Mouse (Mus musculus): Measurements from ENCODE around the gene Cnot3. TPM values are rescaled to one million over a fixed set of nuclear protein-coding genes. Genes with fewer than 3 reads are reported as not detected.
A peak's percentile ranks its signal among the peaks of the same experiment; 100 is the strongest.
"Not testable (repeated sequence)": the region's sequence is repeated elsewhere in the genome, so short reads cannot be mapped to it uniquely, and the experiment has no call there.

Cnot3 gene
- polyA plus RNA-seq, 2 experiments, result 20.2 to 30.2 TPM

DNA sequence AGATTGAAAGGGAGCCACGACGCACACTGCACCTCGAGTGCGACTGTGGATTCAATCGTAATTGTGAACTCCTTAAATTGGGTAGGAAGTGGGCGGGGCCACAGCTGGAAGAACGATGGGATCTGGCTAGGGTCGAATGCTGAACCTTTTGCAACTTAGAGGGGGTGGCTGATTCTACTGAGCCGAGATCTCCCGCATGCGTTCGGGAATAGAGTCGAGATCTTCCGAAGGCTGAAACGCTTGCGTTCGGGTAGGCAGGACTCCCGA, 48.7 kb downstream of the Cnot3 start:
- no peaks in the 10 kb centered on the region; the same call in 1 of the 2 replicates for H3K36me3 ChIP-seq (replicated peaks; ENCODE audit: control insufficient read depth, insufficient read depth, low read depth)
- no peaks in the 10 kb centered on the region for H3K9me3 ChIP-seq (ENCODE audit: control insufficient read depth, low read length)
- peak overlapping the region; percentile 55 for H3K27ac ChIP-seq
- peak overlapping the region; percentile 81 for H3K9ac ChIP-seq (replicated peaks)
- H3K4me2 ChIP-seq (ENCODE audit: low read depth), result peak overlapping the region; percentile 95
- peaks cover 4 to 11% of the 10 kb centered on the region in 2 experiments; a peak in 3 of 4 replicates for H3K4me1 ChIP-seq (replicated peaks; ENCODE audit: control insufficient read depth in 2 of 2, insufficient read depth in 2 of 2, low read length in 1 of 2)
- peak overlapping the region; percentile 77 to 88 for H3K4me3 ChIP-seq (ENCODE audit: insufficient read depth in 1 of 2, low read depth in 2 of 2, low read length in 2 of 2)
- H3K27me3 ChIP-seq (ENCODE audit: control insufficient read depth, insufficient read depth, low read length), result no peaks in the 10 kb centered on the region
- WGBS (ENCODE audit: insufficient replicate concordance), result 0% methylated on average over 18 of the region's 18 CpGs
- DNase-seq (ENCODE audit: low read depth in 3 of 3, low spot score in 3 of 3) (no peak), ATAC-seq (ENCODE audit: insufficient read depth) (no peak)
- TF ChIP-seq CTCF (IDR thresholded peaks at IDR 0.05; ENCODE audit: low read depth) (no peak), EP300 (IDR thresholded peaks at IDR 0.05; ENCODE audit: low read depth) (no peak)

DNA sequence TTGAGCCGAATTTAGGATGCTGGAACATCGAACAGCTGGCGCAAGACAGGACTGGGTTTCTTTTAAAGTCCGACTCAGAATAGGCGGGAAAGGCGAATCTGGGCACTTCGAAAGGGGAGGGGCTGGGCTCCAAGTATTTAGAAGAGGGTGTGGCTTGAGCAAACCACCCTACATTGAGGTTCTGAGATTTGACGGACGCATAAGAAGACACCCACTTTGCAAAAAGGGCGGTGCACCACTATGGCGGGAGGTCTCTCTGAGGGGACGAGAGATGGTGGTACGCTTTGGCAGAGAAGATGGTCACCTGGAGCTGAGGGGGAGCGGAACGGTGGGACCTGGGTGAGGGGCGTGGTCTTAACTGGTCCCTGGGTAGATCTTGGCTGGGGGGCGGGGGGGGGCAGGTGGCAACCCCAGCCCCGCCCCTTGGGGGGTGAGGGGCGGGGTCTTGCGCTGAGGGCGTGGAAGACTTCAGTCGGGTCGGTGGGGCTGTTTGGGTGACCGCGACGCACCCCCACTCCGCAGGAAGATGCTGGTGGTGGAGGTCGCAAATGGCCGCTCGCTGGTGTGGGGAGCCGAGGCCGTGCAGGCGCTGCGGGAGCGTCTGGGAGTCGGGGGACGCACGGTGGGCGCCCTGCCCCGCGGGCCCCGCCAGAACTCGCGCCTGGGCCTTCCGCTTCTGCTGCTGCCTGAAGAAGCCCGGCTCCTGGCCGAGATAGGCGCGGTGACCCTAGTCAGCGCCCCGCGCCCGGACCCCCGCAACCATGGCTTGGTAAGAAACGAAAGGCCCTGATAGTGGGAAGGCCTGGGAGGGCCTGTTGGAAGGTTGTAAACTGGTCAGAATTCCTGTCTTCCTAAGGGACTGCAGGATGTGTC, 49.2 kb downstream of the Cnot3 start:
- Histone ChIP-seq H3K4me2 (ENCODE audit: low read depth) (peak overlapping the region; percentile 95), H3K27ac (peak overlapping the region; percentile 55), H3K27me3 (ENCODE audit: control insufficient read depth, insufficient read depth, low read length) (no peaks in the 10 kb centered on the region), H3K9me3 (ENCODE audit: control insufficient read depth, low read length) (no peaks in the 10 kb centered on the region), H3K4me3 (ENCODE audit: insufficient read depth in 1 of 2, low read depth in 2 of 2, low read length in 2 of 2) (peak overlapping the region; percentile 77 to 88), H3K4me1 (replicated peaks; ENCODE audit: control insufficient read depth in 2 of 2, insufficient read depth in 2 of 2, low read length in 1 of 2) (peaks cover 4 to 11% of the 10 kb centered on the region in 2 experiments; a peak in 3 of 4 replicates), H3K9ac (replicated peaks) (peak overlapping the region; percentile 81), H3K36me3 (replicated peaks; ENCODE audit: control insufficient read depth, insufficient read depth, low read depth) (no peaks in the 10 kb centered on the region; the same call in 1 of the 2 replicates)
- DNase-seq (ENCODE audit: low read depth in 3 of 3, low spot score in 3 of 3), result peak; percentile 56 to 72 (median 57)
- WGBS (ENCODE audit: insufficient replicate concordance), result under 1% methylated on average over 52 of the region's 55 CpGs
- TF ChIP-seq EP300 (IDR thresholded peaks at IDR 0.05; ENCODE audit: low read depth) (no peak), CTCF (IDR thresholded peaks at IDR 0.05; ENCODE audit: low read depth) (no peak)
- ATAC-seq (ENCODE audit: insufficient read depth), result peak; percentile 40

DNA sequence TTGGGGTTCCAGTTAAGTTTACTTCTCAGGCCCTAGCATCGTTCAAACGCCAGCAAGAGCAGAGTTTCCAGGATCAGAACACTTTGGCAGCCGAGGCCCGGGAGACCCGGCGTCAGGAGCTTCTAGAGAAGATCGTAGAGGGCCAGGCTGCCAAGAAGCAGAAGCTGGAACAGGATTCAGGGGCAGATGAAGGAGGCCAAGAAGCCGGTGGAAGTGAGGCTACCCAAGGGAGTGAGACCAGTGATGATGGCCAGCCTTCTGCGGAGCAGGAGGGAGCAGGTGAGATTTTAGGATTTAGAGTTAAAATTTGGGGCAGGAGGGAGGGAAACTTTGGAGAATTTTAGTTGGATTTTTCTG, 49.9 kb downstream of the Cnot3 start:
- DNase-seq (ENCODE audit: low read depth in 3 of 3, low spot score in 3 of 3); H3K27me3 ChIP-seq (ENCODE audit: control insufficient read depth, insufficient read depth, low read length); H3K36me3 ChIP-seq (replicated peaks; ENCODE audit: control insufficient read depth, insufficient read depth, low read depth); H3K27ac ChIP-seq; ATAC-seq (ENCODE audit: insufficient read depth); H3K9me3 ChIP-seq (ENCODE audit: control insufficient read depth, low read length): not testable (repeated sequence)
- Histone ChIP-seq H3K9ac (replicated peaks) (peak overlapping the region; percentile 56), H3K4me3 (ENCODE audit: insufficient read depth in 1 of 2, low read depth in 2 of 2, low read length in 2 of 2) (peak overlapping the region; percentile 77 to 88), H3K4me2 (ENCODE audit: low read depth) (peak overlapping the region; percentile 95), H3K4me1 (replicated peaks; ENCODE audit: control insufficient read depth in 2 of 2, insufficient read depth in 2 of 2, low read length in 1 of 2) (peaks cover 4 to 11% of the 10 kb centered on the region in 2 experiments; a peak in 3 of 4 replicates)
- WGBS (ENCODE audit: insufficient replicate concordance), result 9% methylated on average over 9 of the region's 9 CpGs

DNA sequence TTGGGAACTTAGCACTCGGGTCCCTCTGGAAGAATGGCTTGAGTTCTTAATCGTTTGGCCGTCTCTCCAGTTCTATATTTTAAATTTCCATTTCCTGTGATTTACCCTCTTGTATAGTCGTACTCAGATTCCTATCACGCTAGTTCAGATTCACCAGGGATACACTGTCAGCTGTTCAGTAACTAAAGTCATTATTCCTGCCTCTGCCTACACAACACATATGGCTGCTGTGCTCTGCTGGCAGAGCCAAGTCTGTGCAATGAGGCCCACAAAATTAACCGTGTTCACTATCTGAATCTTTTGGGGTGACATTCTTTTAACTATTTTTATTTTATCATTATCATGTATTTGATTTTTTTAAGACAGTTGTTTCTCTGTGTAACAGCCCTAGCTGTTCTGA, 53.4 kb downstream of the Cnot3 start:
- 72% methylated on average over 6 of the region's 6 CpGs for WGBS (ENCODE audit: insufficient replicate concordance)
- H3K9me3 ChIP-seq (ENCODE audit: control insufficient read depth, low read length), result no peaks in the 10 kb centered on the region
- H3K27ac ChIP-seq, result no peak overlapping the region
- H3K4me3 ChIP-seq (ENCODE audit: insufficient read depth in 1 of 2, low read depth in 2 of 2, low read length in 2 of 2), result no peak overlapping the region
- TF ChIP-seq CTCF (IDR thresholded peaks at IDR 0.05; ENCODE audit: low read depth) (no peak), EP300 (IDR thresholded peaks at IDR 0.05; ENCODE audit: low read depth) (no peak)
- no peaks in the 10 kb centered on the region for H3K27me3 ChIP-seq (ENCODE audit: control insufficient read depth, insufficient read depth, low read length)
- no peak overlapping the region for H3K4me2 ChIP-seq (ENCODE audit: low read depth)
- no peak for DNase-seq (ENCODE audit: low read depth in 3 of 3, low spot score in 3 of 3)
- H3K36me3 ChIP-seq (replicated peaks; ENCODE audit: control insufficient read depth, insufficient read depth, low read depth), result no peaks in the 10 kb centered on the region; the same call in 1 of the 2 replicates
- H3K9ac ChIP-seq (replicated peaks), result no peak overlapping the region
- peaks cover 2 to 6% of the 10 kb centered on the region in 2 experiments; a peak in 3 of 4 replicates for H3K4me1 ChIP-seq (replicated peaks; ENCODE audit: control insufficient read depth in 2 of 2, insufficient read depth in 2 of 2, low read length in 1 of 2)
- ATAC-seq (ENCODE audit: insufficient read depth), result no peak

- H3K27me3 ChIP-seq (ENCODE audit: control insufficient read depth, insufficient read depth, low read length), result no peaks in the 10 kb centered on the region
- H3K9me3 ChIP-seq (ENCODE audit: control insufficient read depth, low read length), result no peaks in the 10 kb centered on the region
- peak overlapping the region; percentile 39 to 88 for H3K4me3 ChIP-seq (ENCODE audit: insufficient read depth in 1 of 2, low read depth in 2 of 2, low read length in 2 of 2)
- 17% methylated on average over 6 of the region's 6 CpGs for WGBS (ENCODE audit: insufficient replicate concordance)
- peak overlapping the region; percentile 32 for H3K27ac ChIP-seq
- peaks cover 32% of the 10 kb centered on the region for H3K36me3 ChIP-seq (replicated peaks; ENCODE audit: control insufficient read depth, insufficient read depth, low read depth)
- H3K4me2 ChIP-seq (ENCODE audit: low read depth), result peak overlapping the region; percentile 92
- DNase-seq (ENCODE audit: low read depth in 3 of 3, low spot score in 3 of 3), result no peak
- ATAC-seq (ENCODE audit: insufficient read depth), result peak; percentile 32
- H3K4me1 ChIP-seq (replicated peaks; ENCODE audit: control insufficient read depth in 2 of 2, insufficient read depth in 2 of 2, low read length in 1 of 2), result peaks cover 5 to 10% of the 10 kb centered on the region in 2 experiments; a peak in 2 of 4 replicates
- TF ChIP-seq EP300 (IDR thresholded peaks at IDR 0.05; ENCODE audit: low read depth) (no peak), CTCF (IDR thresholded peaks at IDR 0.05; ENCODE audit: low read depth) (no peak)
- H3K9ac ChIP-seq (replicated peaks), result peak overlapping the region; percentile 62
These were observed 58.2 kb downstream of the Cnot3 start for GRCm38 (mm10) chr7:3703148-3703878.

Measured in liver, embryonic 14.5 days (tissue).